Mouse (Mus musculus): ENCODE results near the gene Grasp.

Grasp gene

DNA sequence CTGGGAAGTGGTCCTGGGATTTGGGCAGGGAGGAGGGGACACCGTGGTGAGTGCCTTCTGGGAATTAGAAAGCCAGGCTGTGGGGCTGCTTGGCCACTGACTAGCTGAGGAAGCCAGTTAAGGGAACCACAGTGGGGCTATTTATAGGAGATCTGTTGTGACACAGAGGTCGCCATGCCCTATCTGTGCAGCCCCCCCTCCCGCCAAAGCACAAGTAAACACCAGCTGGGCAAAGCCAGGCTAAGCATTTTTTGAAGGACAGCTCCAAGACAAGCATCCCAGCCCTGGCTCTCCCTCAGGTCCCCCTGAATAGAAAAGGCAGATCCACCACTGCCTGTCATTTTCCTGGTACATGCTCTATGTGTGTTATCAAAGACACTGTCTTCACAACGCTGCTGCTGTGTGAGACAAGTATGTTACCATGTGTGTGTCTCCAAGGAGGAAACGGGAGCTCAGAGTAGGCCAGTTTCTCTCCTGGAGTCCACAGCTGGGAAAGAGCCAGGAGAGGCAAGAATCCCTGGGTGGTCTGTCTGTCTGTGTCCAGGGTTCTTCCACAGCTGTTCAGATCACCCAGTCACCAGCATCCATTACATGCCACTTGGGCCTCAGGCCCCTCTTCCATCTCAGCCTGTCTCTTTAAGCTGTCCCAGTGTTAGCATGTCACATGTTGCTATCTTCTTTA is 24.2 kb downstream of the Grasp start:
- no peak for DNase-seq

DNA sequence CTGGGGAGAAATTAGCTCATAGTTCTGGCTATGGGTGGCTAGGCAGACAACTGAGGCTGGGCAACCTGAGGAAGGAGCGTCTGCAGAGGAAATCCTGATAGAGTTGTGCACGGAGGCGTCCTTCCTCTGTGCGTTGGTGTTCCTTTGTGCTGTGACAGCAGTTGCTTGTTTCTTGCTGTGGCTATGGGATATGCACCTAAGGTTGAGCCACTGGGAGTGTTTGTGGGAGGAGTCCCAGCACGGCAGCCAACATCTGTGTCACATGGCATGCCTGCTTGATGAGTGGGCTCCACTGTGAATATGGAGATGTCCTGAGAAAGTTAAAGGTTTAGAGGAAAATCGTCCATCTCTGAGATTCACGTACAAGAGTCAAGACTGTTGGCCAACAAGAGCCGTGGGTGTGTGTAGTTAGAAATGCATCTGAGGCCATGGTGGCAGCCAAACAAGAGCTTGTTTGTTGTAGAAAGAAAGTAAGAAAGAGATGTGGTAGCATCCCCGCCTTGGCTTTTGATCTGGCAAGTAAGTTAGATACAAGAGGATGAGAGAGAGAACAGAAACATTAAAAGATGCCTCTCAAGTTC is 26.3 kb downstream of the Grasp start:
- DNase-seq: no peak

DNA sequence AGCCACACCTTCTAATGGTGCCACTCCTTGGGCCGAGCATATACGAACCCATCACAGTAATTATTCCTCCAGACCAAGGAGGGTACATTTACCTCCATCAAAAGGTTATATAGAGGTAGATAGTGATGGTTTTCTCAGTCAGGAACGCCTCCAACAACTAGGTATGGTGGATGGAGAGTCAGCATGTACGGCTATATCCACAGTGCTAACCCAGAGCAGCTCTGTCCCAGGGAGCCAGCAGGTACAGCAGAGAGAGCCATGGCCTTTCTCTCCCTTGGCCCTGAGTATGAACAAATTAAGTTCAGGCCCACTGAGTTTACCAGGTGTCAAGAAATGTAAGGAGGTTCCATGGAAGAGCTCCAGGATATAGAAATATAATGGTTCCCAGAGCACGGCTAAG is 27.9 kb downstream of the Grasp start:
- no peak for DNase-seq

DNA sequence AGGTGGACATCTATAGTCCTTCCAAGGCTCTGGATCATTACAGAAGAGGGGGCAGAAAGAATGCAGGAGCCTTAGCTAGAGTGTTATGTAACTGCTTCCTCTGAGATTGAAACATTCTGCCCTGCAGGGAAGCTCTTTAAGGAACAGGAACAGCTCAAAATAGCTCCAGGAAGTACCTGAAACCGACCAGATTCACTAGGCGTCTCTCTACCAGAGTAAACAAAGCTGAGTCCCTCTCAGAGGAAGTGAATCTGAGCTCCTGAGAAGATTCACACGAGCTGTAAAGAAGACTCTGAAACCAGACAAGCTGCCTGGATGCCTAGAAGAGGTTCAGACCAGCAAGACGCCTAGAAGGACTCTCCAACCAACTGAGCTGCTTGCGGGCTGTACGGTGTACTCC is 28.6 kb downstream of the Grasp start:
- DNase-seq: no peak

DNA sequence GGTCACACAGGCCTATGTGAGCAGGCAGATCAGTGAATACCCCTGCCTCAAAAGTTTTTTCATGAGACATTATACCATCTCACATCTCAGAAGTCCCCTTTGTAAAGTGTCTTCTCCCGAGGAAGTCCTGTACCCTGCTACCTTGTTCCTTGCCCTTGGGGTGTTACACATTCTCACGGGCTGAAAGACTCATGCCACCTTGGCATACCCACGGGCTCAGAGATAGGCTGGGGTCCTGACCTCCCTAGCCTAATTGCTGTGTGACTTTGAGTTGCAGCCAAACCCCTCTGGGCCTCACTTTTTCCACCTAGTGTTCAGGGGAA is 29.5 kb downstream of the Grasp start:
- DNase-seq: no peak

DNA sequence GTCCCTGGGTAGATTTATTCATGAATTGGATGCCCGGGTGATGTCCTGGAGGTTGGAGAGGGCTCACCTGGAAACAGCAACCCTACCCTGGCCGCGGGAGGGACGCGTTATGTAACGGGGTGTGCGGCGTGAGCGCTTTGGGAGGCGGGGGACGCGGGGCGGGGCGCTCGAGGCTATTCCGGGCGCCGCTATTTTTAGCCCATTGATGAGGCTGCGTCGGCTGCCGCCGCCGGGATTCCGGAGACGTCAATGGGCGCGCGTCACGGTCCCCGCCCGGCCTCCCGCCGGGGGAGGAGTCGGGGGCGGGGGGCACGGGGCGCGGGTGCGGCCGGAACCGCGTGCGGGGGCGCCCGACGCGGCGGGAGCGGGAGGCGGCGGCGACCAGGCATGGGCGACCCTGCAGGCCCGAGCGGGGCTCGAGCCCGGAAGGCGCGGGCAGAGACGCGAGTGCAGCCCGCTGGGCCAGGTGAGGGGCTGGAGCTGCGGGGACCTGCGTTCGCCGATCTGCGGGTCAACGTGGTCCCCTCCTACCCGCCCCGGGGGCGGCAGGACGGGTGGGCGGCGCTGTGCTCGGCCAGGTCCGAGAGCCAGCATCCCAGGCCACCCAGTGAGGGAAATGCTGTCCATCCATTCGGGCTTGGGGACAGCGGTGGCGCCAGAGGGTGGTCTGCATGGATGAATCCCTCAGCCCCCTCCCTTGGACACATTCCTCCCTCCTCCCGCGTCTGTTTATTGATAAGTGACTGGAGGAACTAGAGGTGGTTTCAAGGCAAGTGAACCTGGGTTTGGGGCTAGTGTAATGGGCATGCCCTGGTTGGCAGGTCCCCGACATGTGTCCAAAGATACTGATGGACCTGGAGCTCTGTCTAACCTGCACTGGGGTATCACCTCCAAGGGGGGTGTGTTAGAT is 30.2 kb downstream of the Grasp start, which contains the start of gene Nr4a1:
Gene Nr4a1, plus strand, starts transcription at position 384 of the 910 bp plus-strand sequence.
- peak; percentile 72 for DNase-seq

DNA sequence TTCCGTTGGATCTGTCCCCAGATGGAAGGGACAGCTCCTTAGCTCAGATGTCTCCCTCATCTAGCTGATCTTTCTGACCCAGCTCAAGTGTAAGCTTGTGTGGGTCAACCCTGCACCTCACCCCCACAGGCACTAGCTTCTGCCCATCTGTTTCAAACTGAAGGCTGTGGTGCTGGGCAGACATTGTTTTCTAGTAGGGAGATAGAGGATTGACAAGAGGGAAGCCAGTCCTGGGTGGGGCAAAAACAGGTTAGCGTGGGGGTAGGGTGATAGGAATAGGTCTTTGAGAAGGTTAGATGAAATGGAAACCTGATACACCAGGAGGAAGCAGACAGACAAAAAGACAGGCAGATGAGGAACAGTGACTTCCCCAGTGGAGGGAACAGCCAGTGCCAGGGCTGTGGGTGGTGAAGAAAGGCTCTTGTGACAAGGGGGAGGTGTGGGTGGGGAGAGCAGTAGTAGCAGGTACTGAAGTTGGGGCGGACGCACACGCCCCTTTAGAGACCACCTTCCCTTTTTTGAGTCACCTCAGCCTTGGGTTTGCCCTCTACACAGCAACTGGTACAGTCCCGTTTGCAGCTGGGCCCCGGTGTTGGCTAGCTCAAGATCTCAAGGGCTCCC is 32.0 kb downstream of the Grasp start:
- DNase-seq: no peak

DNA sequence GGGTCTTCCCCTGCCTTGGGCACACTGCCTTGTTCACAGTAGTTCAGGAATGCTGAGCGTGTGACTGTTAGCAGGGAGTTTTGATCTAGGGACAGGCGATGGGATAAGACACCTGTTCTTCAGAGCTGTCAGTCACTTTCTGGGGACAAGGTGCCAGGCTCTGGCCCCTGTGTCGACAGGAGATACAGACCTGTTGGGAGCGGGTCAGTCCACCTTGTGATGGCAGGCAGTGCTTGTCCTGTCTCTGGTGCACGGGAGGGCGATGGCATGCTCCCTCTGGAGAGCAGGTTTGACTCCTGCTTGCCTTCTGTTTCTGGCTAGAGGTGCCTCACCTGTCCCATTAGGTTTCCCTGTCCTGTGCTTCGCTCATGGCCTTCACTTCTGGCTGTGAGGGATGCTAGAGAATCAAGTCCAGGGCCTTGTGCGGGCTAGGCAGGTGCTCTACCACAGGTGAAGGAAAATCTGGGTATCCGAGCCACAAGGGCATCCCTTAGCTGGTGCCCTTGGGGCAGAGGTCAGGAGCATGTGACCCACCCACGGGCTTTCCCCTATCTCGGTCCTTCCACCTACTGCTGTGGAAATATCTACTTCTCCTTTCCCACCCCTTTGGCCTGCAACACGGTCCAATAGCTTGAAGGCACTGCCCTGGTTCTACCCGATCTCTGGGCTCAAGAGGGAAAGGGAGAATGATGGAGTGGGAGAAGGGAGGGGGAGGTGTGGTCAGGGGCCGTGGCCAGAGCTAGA is 32.6 kb downstream of the Grasp start:
- DNase-seq: no peak

DNA sequence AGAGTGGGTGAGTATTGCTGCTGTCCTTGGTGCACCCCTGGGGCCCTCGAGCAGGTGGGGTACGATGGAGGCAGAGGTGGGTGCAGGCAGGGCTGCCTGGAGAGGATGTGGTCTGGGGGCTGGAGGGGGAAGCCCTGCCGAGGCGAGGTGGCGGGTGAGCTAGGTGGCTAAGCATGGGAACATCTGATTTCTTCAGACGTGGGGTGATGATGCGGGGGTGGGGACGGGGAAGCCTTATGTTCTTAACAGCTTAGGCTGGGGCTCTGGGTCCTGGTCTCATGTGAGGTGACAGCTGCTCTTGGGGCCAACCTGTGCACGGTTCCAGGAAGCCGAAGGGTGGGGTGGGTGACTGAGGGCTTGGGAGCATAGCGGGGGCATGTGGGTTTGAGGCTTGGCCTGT is 34.4 kb downstream of the Grasp start:
- DNase-seq: peak; percentile 88

DNA sequence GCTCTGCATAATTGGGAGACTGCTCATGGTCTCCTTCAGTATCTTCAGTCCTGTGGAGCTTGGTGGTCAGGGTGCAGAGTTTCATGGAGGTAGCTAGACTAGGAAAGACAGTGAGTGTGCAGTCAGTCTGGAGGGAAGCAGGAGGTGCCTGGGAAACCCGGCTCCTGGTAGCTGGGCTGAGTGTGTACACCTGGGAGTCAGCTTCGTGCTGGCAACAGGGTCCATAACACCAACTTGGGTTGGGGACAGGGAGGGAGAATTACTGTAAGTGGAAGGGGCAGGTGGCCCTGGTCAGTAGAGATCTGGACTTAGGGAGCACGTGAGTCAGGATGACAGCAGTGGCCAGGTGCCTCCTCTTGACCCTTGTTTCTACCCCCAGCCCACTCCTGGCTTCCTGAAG is 35.9 kb downstream of the Grasp start:
- DNase-seq: no peak

DNA sequence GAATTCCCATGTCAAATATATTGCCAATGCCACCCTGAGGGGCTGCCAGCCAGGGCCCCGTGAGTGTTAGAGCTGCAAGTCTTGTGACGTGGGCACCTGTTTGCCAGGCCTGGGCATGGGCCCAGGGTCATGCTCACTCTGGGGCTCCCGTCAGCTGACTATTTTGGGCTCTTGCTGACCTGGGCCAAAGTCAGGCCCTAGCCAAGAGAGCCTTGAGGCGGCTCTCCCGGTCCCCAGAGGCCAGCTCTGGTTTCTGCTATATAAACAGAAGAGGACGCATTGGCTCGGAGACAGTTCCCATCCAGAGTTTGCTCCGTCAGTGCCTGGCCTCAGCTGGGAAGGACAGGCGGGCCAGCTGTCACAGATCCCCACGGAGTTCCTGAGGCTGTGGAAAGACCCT is 36.4 kb downstream of the Grasp start:
- DNase-seq: no peak

DNA sequence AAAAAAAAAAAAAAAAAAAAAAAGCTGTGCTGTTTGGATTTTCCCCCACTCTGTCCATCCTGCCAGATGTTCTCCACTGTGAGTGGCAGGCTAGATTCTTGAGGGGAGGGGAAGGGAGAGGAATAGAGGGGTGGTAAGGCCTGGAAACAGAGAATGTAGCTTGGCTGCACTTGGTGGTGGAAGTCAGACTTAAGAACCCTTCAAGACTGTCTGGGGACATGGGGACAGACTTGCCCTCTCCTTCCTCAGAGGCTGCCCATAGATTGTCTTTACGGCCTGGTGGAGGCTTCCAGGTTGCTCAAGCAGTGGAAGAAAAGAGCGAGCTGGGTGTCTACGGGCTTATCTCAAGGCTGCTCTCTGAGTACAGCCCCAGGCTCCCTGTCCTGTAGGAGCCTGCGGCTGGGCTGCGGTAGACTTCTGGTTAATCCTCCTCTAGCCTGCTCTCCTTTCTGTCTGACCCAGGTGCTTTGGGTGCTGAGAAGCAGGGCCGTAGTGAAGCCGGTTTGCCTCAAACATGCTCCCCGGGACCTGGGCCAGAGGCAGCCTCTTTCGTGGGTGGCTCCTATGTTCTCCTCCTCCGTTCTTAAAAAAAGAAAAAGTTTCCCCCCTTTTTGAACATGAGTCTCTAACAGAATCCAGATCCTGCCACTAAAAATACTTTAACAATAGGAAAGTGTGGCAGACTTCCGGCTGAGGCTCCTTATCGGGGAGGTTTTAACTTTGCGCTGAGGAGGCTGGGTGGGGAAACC is 37.1 kb downstream of the Grasp start:
- DNase-seq: peak; percentile 39

DNA sequence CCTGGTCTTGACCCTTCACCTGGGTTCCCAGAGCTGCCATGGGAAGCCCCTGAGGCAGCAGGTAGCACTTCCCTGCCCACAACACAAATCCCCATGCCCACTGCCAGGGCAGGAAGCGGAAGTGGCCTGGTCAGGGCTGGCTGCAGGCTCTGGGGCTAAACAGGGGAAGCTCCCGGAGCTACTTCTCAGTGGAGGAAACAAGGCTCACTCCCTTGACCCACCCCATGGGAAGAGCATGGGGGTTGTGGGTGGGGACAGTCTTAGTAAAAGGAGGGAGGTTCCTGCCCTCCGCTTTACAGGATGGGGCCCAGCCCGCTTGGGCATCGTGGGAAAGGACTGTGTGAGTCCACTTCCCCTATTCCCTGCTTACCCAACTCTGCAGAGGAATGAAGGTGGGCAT is 38.5 kb downstream of the Grasp start:
- DNase-seq: no peak

DNA sequence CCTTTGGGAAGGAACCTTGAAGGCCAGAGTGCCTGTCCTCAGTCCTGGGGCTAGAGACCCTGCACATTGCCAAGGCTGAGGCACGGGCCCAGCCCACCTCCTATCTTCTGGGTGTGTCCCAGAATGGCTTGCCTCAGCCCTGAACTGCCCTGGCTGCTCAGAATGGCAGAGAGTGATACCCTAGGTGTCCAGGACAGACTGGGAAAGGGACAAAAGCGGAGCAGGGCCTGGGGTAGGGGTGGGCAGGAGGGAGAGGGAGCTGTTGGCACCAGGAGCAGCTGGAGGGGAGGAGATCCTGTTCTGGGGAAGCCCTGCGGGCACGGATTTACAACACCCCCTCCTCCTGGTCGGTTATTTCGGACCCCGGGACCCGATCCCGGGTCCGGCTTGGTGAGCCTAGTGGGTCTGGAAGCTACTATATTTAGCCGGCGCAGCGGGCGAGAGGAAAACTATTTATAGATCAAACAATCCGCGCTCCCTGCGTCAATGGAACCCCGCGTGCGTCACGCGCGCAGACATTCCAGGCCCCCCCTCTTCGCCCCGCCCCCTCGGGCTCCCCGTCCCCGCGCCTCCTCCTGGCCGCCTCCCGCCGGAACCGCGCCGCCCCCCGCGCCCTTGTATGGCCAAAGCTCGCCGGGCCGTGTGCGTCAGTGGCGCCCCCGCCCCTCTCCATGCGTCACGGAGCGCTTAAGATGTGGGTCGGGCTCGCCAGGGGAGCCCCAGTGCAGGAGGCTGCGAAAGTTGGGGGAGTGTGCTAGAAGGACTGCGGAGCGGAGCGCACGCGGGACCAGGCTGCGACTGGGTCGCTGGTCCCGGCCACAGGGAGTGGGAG is 42.4 kb downstream of the Grasp start:
- peak; percentile 88 for DNase-seq

DNA sequence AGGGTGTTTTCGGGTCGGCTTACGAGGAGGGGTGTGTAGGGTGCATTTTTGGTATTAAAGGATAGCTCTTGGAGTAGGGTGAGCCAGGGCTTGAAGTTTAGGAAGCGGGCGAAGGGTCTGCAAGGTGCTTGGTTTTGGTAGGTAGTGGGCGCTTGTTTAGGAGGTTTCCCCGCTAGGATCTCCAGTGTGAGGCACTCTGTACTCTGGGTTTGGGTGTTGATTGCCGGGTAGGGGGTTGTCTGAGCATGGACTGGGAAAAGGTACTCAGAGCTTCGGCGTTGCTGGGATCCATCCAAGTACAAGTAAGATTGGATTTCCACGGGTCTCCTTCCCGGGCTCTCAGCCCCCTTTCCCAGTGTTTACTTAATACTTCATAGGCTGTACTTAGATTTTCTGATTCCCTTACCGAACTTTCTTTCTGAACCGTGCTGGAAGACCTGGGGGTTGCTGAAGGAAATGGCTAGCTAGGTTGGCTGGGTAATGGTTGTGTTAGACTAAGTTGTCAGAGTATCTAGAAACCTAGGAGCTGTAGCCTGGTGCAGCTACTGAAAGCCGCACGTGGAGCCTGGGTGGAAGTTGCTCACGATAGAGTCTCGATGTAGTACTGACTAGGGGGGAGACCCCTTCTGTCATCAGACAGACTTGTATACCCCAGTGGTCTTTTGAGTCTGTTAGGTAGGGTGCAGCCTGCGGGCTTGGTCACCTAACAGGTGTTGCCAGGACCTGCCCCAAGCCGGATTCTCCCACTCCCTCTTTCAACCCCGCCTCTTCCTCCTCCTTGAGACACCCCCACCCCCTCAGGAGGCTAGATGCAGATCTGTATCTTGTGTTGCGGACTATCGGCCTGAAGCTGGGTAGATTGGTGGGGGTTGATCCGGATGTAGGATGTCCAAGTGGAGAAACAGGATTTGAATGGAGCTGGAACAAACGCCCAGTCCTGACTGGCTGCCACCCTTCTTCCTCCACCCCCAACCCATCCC is 43.4 kb downstream of the Grasp start:
- DNase-seq: peak; percentile 53

DNA sequence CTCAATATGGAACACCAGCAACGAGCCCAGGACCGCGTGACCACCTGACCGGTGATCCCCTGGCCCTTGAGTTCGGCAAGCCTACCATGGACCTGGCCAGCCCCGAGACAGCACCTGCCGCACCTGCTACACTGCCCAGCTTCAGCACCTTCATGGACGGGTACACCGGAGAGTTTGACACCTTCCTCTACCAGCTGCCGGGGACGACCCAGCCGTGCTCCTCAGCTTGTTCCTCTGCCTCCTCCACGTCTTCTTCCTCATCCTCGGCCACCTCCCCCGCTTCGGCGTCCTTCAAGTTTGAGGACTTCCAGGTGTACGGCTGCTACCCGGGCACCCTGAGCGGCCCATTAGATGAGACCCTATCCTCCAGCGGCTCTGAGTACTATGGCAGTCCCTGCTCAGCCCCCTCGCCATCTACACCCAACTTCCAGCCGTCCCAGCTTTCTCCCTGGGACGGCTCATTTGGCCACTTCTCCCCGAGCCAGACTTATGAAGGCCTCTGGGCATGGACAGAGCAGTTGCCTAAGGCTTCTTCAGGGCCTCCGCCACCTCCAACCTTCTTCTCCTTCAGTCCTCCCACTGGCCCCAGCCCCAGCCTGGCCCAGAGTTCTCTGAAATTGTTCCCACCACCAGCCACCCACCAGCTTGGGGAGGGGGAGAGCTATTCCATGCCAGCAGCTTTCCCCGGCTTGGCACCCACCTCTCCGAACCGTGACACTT is 46.3 kb downstream of the Grasp start:
- no peak for DNase-seq

DNA sequence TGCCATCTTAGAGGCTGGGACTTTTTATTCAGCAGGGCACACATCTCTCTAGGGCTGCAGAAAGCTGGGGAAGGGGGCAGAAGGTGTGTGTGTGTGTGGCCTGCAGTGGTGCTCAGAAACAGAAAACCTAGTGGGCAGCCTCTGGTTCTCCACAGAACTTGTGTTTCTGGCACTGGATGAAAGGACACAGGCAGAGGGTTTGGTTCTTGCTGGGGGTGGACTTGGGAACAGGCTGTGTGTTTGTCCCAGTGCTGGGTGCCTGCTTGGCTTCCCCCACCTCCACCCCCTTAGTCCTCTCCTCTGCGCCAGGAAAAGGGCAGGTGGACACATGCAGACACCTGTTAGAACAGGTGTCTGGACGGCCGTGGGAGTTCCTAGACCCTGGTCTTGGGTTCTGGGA is 47.1 kb downstream of the Grasp start:
- no peak for DNase-seq

DNA sequence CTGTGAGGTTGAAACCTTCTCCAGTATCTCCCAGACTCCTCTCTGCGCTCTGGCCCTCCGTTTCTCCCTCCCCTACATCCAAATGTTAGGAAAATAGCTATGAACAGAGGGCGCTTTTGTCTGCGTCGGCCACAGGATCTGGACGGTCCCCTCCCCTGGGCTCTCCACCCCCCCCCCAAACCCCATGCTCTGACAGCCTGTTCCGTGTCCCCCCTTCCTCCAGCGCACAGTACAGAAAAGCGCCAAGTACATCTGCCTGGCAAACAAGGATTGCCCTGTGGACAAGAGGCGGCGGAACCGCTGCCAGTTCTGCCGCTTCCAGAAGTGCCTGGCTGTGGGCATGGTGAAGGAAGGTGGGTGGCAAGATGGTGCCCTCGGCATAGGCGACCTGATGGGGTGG is 47.5 kb downstream of the Grasp start:
- DNase-seq: no peak

DNA sequence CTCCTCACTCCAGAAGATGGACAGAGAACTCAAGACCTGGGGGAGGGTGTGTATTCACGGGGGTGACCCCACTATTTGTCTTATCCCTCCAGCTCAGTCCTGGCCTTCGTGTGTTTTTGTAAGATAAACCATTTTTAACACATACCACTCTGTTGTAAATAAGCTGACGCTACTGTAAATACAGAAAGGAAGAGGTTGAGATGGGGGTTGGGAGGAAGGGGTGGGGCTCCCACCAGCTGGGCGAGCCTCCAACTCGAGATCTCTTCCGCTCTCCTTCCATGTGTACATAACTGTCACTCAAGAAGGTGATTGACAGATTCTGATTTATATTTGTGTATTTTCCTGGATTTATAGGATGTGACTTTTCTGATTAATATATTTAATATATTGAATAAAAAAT is 50.4 kb downstream of the Grasp start:
- no peak for DNase-seq

Data from thymus, postnatal 25 days (tissue).